Mouse (Mus musculus): Measurements from ENCODE around the gene Gfm2.
"Not testable (repeated sequence)": the region's sequence is repeated elsewhere in the genome, so short reads cannot be mapped to it uniquely, and the experiment has no call there.

Gene Gfm2

GRCm38 (mm10) chr13:97137466-97138400 is at the start of gene Gfm2, which contains the start of gene Nsa2:
TSS of gene Gfm2 (plus strand) at chr13:97137937.
TSS of gene Nsa2 (minus strand) at chr13:97137937.
- peak; percentile 86 for DNase-seq (ENCODE audit: low spot score)

DNA sequence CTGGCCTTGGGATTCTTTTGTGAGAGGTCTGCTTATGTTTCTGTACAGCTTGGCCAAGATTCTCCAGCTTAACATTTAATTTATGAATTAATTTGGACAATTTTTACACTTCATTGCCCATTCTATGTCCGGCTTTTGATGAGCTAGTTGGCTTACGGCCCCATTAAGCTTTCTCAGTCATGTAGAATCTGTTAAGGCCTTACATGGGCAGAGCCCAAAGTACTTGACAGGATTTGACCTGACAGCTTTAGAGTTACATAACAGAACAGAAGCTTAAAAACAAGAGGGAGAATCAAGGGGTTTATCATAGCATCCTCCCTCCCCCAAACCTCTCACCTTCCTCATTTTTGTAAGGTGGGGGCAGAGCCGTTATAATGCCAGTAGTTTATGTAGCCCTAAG is 49.6 kb upstream of the Gfm2 start:
- no peak for DNase-seq (ENCODE audit: low spot score)

GRCm38 (mm10) chr13:97095726-97096125 is 42.0 kb upstream of the Gfm2 start:
- no peak for DNase-seq (ENCODE audit: low spot score)

GRCm38 (mm10) chr13:97099187-97099852 is 38.4 kb upstream of the Gfm2 start, which contains the start of gene Gm6169:
TSS of gene Gm6169 (minus strand) at chr13:97099237.
- DNase-seq (ENCODE audit: low spot score), result peak; percentile 48

DNA sequence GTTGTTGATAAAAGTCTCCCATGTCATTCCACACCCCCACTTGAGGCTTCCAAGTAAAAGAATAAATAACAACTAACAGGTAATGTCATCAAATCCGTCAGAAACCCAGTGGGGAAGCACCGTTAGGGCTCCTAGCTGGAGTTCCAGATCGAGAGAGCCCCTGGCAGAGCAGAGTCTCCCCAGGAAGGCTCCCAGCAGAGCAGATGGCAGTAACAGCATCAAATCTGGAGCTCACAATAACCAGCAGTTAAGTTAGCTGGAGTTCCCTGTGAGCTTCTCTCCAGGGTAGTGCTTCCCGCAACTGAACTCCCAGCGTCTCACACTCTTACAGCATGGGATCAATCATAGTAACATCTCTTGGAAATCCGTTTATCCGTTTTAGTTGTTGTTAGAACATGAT is 32.7 kb upstream of the Gfm2 start:
- DNase-seq (ENCODE audit: low spot score), result no peak

- DNase-seq (ENCODE audit: low spot score), result not testable (repeated sequence)
These were observed 30.0 kb upstream of the Gfm2 start for GRCm38 (mm10) chr13:97107721-97108120.

- no peak for DNase-seq (ENCODE audit: low spot score)
These were observed 28.7 kb upstream of the Gfm2 start for GRCm38 (mm10) chr13:97109046-97109445.

GRCm38 (mm10) chr13:97121341-97121740 is 16.4 kb upstream of the Gfm2 start:
- DNase-seq (ENCODE audit: low spot score), result no peak

- DNase-seq (ENCODE audit: low spot score), result not testable (repeated sequence)
These were observed 8.1 kb upstream of the Gfm2 start for GRCm38 (mm10) chr13:97129654-97130053.

GRCm38 (mm10) chr13:97130413-97130812 is 7.3 kb upstream of the Gfm2 start:
- not testable (repeated sequence) for DNase-seq (ENCODE audit: low spot score)

DNA sequence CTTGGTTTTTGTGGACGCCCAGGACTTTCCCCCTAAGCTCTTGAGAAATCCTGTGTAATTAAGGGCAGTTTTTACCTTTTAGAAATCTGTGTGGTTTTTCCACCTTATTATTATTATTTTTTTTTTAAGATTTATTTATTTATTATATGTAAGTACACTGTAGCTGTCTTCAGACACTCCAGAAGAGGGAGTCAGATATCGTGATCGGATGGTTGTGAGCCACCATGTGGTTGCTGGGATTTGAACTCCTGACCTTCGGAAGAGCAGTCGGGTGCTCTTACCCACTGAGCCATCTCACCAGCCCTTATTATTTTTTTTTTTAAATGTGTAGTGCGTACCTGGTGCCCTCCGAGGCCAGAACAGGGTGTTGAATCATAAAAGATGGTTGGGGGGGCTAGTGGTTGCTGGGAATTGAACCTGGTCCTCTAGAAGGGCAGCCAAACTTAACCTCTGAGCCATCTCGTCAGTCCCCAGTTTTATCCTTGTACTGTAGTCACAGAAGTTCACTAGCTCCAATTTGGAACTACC is 731 bp downstream of the Gfm2 start:
- DNase-seq (ENCODE audit: low spot score), result not testable (repeated sequence)

DNA sequence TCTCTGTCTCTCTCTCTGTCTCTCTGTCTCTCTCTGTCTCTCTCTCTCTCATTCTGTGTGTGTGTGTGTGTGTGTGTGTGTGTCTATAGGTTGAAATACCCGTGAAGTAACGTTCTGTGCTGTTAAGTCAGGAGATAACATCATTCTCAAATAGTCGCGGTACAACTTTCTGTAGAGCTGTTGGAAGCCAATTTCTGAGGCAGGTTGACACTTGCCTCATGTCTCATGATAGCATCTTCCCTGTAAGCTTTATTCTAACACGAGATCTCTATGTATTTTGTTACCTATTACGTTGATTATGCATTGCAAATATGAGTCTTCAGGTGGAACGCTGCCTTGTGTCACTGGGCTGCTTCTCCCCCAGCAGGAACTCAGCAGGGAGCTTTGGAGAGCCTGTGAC is 4.6 kb downstream of the Gfm2 start:
- DNase-seq (ENCODE audit: low spot score), result no peak

DNA sequence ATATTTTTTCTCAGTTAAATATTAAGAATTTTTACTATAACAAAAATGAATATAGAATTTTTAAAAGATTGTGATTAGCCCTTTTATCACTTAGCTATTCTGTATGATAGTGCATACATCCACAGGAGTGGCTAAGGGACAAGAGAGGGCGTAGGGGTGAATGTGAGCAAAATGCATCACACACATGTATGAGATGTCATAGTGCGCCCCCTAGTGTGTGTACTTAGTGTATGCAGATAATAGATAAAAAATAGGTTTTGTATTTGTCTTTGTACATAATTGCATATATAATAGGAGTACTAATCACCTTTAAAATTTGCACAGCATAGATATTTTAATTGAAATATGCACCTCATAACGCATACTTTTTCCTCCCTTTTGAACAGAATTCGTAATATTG is 8.1 kb downstream of the Gfm2 start:
- DNase-seq (ENCODE audit: low spot score), result no peak

GRCm38 (mm10) chr13:97175520-97176264 is 38.0 kb downstream of the Gfm2 start:
- no peak for DNase-seq (ENCODE audit: low spot score)

- no peak for DNase-seq (ENCODE audit: low spot score)
These were observed 39.0 kb downstream of the Gfm2 start for GRCm38 (mm10) chr13:97176731-97177130.

DNA sequence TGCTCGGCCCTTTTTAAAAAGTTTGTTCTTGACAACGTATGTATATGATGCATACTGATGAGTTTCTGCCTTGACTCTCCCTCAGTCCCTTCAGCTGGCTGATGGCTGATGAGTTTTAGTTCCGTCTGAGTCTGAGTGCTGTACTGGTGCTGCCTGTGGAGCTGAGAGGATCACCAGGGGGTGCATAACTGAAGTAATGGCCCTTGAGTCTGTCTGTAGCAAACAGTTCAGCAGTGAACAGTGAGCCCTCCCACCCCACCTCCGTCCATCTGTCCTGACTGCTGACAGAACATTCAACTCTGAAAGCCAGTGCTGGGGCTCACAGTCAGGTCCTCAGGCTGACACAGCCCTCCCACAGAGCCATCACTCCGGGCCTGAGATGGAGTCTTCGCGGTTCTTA is 41.2 kb downstream of the Gfm2 start:
- no peak for DNase-seq (ENCODE audit: low spot score)

DNA sequence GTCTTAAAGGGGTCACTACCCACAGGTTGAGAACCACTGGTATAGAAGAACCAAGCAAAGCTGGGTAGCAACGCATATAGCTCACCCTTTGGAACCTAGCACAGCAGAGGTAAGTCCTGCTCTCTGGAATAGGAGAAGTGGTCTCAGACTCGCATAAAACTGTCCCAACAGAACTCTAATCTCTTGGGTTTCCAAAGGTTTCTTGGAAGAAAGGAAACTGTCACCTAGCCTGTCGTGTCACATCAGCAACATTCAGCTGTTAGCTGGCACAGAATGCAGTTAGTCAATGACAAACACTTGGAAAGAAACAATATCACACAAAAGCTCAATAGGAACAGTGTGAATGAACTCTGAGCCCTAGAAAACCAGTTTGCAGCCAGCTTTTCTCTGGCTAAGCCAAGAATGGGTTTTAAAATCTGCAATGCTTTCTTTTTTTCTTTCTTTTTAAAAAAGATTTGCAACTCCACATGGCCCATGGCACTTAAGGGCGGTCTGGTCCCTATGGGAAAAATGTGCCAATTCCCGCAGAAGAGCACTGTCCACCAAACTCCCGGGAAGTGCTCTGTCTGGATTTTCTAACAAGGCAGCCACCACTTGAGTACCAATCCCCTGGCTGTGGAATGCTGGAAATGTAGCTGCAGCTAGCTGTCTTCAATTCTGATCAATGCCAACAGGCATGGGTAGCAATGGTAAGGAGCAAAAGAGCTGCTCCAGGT is 42.5 kb downstream of the Gfm2 start:
- no peak for DNase-seq (ENCODE audit: low spot score)

GRCm38 (mm10) chr13:97182821-97183220 is 45.1 kb downstream of the Gfm2 start:
- DNase-seq (ENCODE audit: low spot score), result no peak

- DNase-seq (ENCODE audit: low spot score), result no peak
These were observed 46.4 kb downstream of the Gfm2 start for GRCm38 (mm10) chr13:97184168-97184567.

- DNase-seq (ENCODE audit: low spot score), result no peak
These were observed 46.9 kb downstream of the Gfm2 start for GRCm38 (mm10) chr13:97184656-97185055.

- DNase-seq (ENCODE audit: low spot score), result no peak
These were observed 48.6 kb downstream of the Gfm2 start for GRCm38 (mm10) chr13:97186346-97186745.
